Mouse (Mus musculus): ENCODE data around the gene Pip5k1b. TPM values are rescaled to one million over a fixed set of nuclear protein-coding genes. Genes with fewer than 3 reads are reported as not detected.

Gene Pip5k1b
- polyA plus RNA-seq, 1 experiment from 2014 or later, result 9.3 TPM

- Histone ChIP-seq H3K9ac (no peak overlapping the region), H3K4me1 (replicated peaks) (peaks cover 47% of the 10 kb centered on the region), H3K27me3 (no peaks in the 10 kb centered on the region), H3K9me3 (replicated peaks) (no peaks in the 10 kb centered on the region), H3K4me3 (no peak overlapping the region), H3K36me3 (no peaks in the 10 kb centered on the region), H3K4me2 (peak overlapping the region; percentile 14; the same call in 1 of the 2 replicates), H3K27ac (no peak overlapping the region)
- ATAC-seq (replicated peaks; ENCODE audit: insufficient number of reproducible peaks, insufficient read depth, low FRiP score, low read depth), result no peak
- WGBS, result 43% methylated on average over 20 of the region's 20 CpGs
These were observed 42.4 kb downstream of the Pip5k1b start for GRCm38 (mm10) chr19:24513105-24513843.

DNA sequence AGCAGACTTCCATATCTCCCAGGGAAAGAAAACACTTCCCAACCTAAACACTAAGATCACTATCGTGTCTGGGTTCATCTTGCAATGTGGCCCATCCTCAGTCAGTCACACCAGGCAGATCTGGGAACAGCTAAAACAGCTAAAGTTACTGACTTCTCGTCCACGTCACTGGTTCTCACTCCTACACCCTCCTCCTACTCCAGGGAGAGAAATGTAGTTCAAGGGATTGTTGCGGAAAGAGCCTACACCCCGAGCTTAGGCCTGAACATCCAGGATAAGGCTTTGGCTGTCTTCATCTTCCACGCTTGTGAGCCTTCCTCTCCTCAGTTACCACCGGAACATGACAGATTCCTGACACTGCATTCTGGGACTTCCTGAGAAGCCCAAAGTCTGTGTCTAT is 43.7 kb downstream of the Pip5k1b start:
- ATAC-seq (replicated peaks; ENCODE audit: insufficient number of reproducible peaks, insufficient read depth, low FRiP score, low read depth), result no peak
- Histone ChIP-seq H3K9ac (no peak overlapping the region), H3K27ac (no peak overlapping the region), H3K27me3 (no peaks in the 10 kb centered on the region), H3K36me3 (no peaks in the 10 kb centered on the region), H3K4me1 (replicated peaks) (peaks cover 48% of the 10 kb centered on the region), H3K9me3 (replicated peaks) (no peaks in the 10 kb centered on the region), H3K4me2 (no peak overlapping the region), H3K4me3 (no peak overlapping the region)
- 86% methylated on average over 7 of the region's 7 CpGs for WGBS

DNA sequence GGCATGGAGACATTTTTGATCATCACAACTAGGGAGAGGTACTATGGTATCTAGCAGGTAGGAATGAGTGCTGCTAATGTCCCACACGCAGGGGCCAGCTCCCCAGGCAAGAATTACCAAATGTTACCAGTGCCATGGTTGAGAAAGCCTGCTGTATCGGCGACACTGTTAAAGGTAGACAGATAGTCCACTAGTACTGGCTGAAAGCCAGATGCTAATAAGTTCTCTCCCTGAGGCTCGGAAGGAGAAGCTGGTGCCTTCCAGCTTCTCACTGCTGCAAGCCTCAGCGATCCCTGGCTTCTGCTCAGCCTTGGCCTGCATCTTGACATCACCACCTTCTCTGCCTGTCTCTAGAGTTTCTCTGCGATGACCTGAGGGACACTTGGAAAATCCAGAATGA is 46.3 kb downstream of the Pip5k1b start:
- H3K4me2 ChIP-seq, result no peak overlapping the region
- no peaks in the 10 kb centered on the region for H3K27me3 ChIP-seq
- ATAC-seq (replicated peaks; ENCODE audit: insufficient number of reproducible peaks, insufficient read depth, low FRiP score, low read depth), result no peak
- peaks cover 40% of the 10 kb centered on the region for H3K4me1 ChIP-seq (replicated peaks)
- H3K9ac ChIP-seq, result no peak overlapping the region
- no peak overlapping the region for H3K27ac ChIP-seq
- H3K36me3 ChIP-seq, result no peaks in the 10 kb centered on the region
- no peaks in the 10 kb centered on the region for H3K9me3 ChIP-seq (replicated peaks)
- WGBS, result 48% methylated on average over 6 of the region's 6 CpGs
- no peak overlapping the region for H3K4me3 ChIP-seq

DNA sequence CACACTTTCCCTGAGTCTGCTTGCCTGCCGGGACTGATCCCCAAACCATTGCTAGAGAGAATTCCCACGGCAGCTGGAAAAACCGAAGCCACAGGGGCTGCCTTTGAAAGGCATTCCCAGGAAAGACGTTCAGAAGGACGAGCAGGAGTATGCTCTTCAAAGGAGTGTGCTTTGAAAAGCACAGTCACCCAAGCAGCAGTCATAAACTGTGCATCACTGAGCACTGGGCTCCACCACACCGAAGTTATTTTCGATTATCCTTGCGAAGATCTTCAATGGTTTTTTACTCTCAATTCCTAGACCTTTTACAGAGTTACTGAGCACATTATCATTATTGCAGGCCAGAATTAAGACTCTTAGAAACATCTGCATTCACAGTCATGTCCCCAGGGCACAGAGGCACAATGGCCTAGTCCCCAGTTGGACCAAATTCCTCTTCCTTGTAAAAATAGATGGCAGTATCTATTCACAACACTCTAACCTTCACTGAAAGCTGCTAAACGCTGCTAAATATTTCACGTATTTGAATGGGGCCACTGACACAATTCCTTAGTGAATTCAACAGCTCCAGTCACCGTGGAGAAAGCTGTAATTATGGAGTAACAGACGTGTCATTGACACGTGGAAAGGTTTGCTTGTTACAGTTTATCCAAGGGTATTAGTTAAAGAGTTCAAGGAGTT is 47.4 kb downstream of the Pip5k1b start:
- no peak for ATAC-seq (replicated peaks; ENCODE audit: insufficient number of reproducible peaks, insufficient read depth, low FRiP score, low read depth)
- no peak overlapping the region for H3K4me2 ChIP-seq
- peaks cover 34% of the 10 kb centered on the region for H3K4me1 ChIP-seq (replicated peaks)
- H3K36me3 ChIP-seq, result no peaks in the 10 kb centered on the region
- 51% methylated on average over 13 of the region's 13 CpGs for WGBS
- no peak overlapping the region for H3K9ac ChIP-seq
- no peak overlapping the region for H3K4me3 ChIP-seq
- no peaks in the 10 kb centered on the region for H3K27me3 ChIP-seq
- H3K9me3 ChIP-seq (replicated peaks), result no peaks in the 10 kb centered on the region
- H3K27ac ChIP-seq, result peak overlapping the region; percentile 33; the same call in 1 of the 2 replicates

DNA sequence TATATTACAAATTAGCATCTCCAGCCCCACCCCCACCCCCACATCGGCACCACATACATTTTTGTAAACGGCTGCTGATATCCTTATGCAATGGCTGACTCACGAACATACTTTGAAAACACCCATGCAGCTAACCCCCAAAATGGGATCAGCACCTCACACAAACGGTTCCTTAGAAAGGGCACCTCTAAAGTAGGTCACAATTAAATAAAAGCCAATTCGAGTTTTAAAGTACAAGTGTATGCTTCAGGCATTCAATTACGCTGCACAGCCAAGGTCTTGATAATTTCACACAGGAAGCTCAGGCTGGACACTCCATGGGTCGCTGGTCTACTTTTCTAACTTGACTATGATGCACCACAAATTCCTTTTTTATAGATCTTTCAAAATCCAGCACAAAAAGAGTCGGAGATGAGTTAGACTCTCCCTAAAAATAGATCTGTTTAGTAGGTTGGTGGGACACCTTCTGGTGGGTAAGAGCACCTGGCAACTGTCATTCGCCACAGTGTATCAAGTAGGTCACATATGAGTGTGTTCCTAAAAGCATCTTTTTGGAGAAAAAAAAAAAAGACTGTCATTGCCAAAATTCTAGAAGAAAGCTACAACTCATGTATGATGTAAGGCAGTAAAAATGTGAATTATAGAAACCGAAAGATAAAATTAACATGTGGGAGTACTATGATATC is 52.8 kb downstream of the Pip5k1b start:
- WGBS, result 73% methylated on average over 10 of the region's 10 CpGs
- Histone ChIP-seq H3K27ac (no peak overlapping the region), H3K9ac (no peak overlapping the region), H3K4me1 (replicated peaks) (peaks cover 7% of the 10 kb centered on the region), H3K27me3 (no peaks in the 10 kb centered on the region), H3K4me3 (no peak overlapping the region), H3K36me3 (no peaks in the 10 kb centered on the region), H3K9me3 (replicated peaks) (no peaks in the 10 kb centered on the region), H3K4me2 (no peak overlapping the region)
- no peak for ATAC-seq (replicated peaks; ENCODE audit: insufficient number of reproducible peaks, insufficient read depth, low FRiP score, low read depth)

GRCm38 (mm10) chr19:24501525-24501924 is 54.1 kb downstream of the Pip5k1b start:
- Histone ChIP-seq H3K4me3 (no peak overlapping the region), H3K27ac (no peak overlapping the region), H3K4me2 (no peak overlapping the region), H3K36me3 (no peaks in the 10 kb centered on the region), H3K9me3 (replicated peaks) (no peaks in the 10 kb centered on the region), H3K27me3 (no peaks in the 10 kb centered on the region), H3K9ac (no peak overlapping the region), H3K4me1 (replicated peaks) (peaks cover 5% of the 10 kb centered on the region; the same call in 1 of the 2 replicates)
- no peak; the same call in 1 of the 2 replicates for ATAC-seq (replicated peaks; ENCODE audit: insufficient number of reproducible peaks, insufficient read depth, low FRiP score, low read depth)

GRCm38 (mm10) chr19:24500431-24500830 is 55.2 kb downstream of the Pip5k1b start:
- H3K36me3 ChIP-seq, result no peaks in the 10 kb centered on the region
- no peaks in the 10 kb centered on the region for H3K9me3 ChIP-seq (replicated peaks)
- ATAC-seq (replicated peaks; ENCODE audit: insufficient number of reproducible peaks, insufficient read depth, low FRiP score, low read depth), result no peak
- H3K27me3 ChIP-seq, result no peaks in the 10 kb centered on the region
- 76% methylated on average over 5 of the region's 5 CpGs for WGBS
- no peak overlapping the region for H3K27ac ChIP-seq
- H3K4me3 ChIP-seq, result no peak overlapping the region
- peaks cover 8% of the 10 kb centered on the region; the same call in 1 of the 2 replicates for H3K4me1 ChIP-seq (replicated peaks)
- no peak overlapping the region for H3K9ac ChIP-seq
- no peak overlapping the region for H3K4me2 ChIP-seq

- no peaks in the 10 kb centered on the region for H3K9me3 ChIP-seq (replicated peaks)
These were observed 56.4 kb downstream of the Pip5k1b start for GRCm38 (mm10) chr19:24499291-24499690.

DNA sequence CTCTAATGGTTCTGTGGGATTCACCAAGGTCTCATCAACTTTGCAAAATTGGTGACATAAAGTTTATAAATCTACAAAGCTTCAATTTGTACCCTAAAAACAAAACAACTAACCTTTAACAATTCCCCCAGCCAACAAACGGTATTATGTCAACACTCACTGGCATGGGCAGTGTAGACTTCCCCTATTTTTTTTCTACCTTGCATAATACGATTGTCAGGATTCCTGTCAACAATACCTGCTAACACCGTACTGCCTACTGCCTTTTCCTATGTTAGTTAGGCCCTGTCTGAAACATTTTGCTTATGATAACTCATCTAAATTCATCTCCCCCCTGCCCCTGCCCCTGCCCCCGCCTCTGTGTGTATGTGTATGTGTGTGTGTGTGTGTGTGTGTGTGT is 61.8 kb downstream of the Pip5k1b start:
- Histone ChIP-seq H3K4me1 (replicated peaks) (peaks cover 12% of the 10 kb centered on the region), H3K9ac (no peak overlapping the region), H3K36me3 (no peaks in the 10 kb centered on the region), H3K27ac (no peak overlapping the region), H3K4me2 (no peak overlapping the region), H3K9me3 (replicated peaks) (no peaks in the 10 kb centered on the region), H3K4me3 (no peak overlapping the region), H3K27me3 (no peaks in the 10 kb centered on the region)
- ATAC-seq (replicated peaks; ENCODE audit: insufficient number of reproducible peaks, insufficient read depth, low FRiP score, low read depth), result no peak
- WGBS, result 62% methylated on average over 4 of the region's 4 CpGs

More at GRCm38 (mm10) chr19:24499291-24499690, 56.4 kb downstream of the Pip5k1b start:
- no peak overlapping the region for H3K27ac ChIP-seq
- H3K27me3 ChIP-seq, result no peaks in the 10 kb centered on the region
- H3K4me1 ChIP-seq (replicated peaks), result peaks cover 8% of the 10 kb centered on the region; the same call in 1 of the 2 replicates
- H3K36me3 ChIP-seq, result no peaks in the 10 kb centered on the region
- ATAC-seq (replicated peaks; ENCODE audit: insufficient number of reproducible peaks, insufficient read depth, low FRiP score, low read depth), result no peak
- H3K9ac ChIP-seq, result no peak overlapping the region
- no peak overlapping the region for H3K4me2 ChIP-seq
- H3K4me3 ChIP-seq, result no peak overlapping the region
- WGBS, result 79% methylated on average over 3 of the region's 3 CpGs

GRCm38 (mm10) chr19:24491824-24492223 is 63.8 kb downstream of the Pip5k1b start:
- Histone ChIP-seq H3K36me3 (no peaks in the 10 kb centered on the region), H3K9me3 (replicated peaks) (no peaks in the 10 kb centered on the region), H3K4me3 (no peak overlapping the region), H3K27ac (no peak overlapping the region), H3K9ac (no peak overlapping the region), H3K4me2 (no peak overlapping the region), H3K27me3 (no peaks in the 10 kb centered on the region), H3K4me1 (replicated peaks) (peaks cover 18% of the 10 kb centered on the region)
- 74% methylated on average over 3 of the region's 3 CpGs for WGBS
- no peak for ATAC-seq (replicated peaks; ENCODE audit: insufficient number of reproducible peaks, insufficient read depth, low FRiP score, low read depth)

DNA sequence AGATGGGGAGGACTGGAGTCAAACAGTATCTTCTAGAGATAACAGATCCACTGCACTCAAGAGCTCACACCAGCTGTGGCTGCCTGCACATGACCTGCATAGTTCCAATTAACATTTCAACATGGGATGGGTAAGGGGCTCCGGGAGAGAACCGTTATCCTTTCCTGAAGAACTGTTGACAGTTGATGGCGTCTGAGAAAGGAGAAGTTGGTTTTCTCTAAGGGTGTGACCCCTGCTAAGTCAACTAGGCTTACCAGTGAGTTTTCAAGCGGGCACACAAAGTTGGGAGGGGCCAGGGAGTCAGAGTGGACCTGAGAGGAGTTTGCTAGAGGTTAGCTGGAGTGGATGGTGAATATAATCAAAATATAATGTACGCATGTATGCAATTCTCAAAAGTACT is 65.4 kb downstream of the Pip5k1b start:
- peaks cover 13% of the 10 kb centered on the region for H3K4me1 ChIP-seq (replicated peaks)
- no peak overlapping the region for H3K4me3 ChIP-seq
- no peaks in the 10 kb centered on the region for H3K36me3 ChIP-seq
- no peak overlapping the region for H3K9ac ChIP-seq
- no peak overlapping the region for H3K27ac ChIP-seq
- no peaks in the 10 kb centered on the region for H3K27me3 ChIP-seq
- 45% methylated on average over 5 of the region's 5 CpGs for WGBS
- no peak for ATAC-seq (replicated peaks; ENCODE audit: insufficient number of reproducible peaks, insufficient read depth, low FRiP score, low read depth)
- H3K9me3 ChIP-seq (replicated peaks), result no peaks in the 10 kb centered on the region
- no peak overlapping the region for H3K4me2 ChIP-seq

Measured in heart, embryonic 15.5 days (tissue).